Mouse (Mus musculus) Patski (cell line): ENCODE data around the gene Dclk1. TPM values are rescaled to one million over a fixed set of nuclear protein-coding genes. Genes with fewer than 3 reads are reported as not detected.

Source experiments
- ATAC-seq: fragments of 100-300 bp; one replicate; pipeline ENCODE4 v1.8.0; 2021
- CTCF ChIA-PET: fragments of 350-600 bp; sonication (Branson Sonifier 250); formaldehyde crosslinking; loops from one replicate; lab custom pipeline; 2022; ENCODE audit warnings: inconsistent platforms; lab: Charles Lee
- POLR2A ChIA-PET: fragments of 350-600 bp; sonication (Branson Sonifier 250); formaldehyde crosslinking; loops from one replicate; lab custom pipeline; 2022; ENCODE audit warnings: antibody characterized with exemption, inconsistent platforms; lab: Charles Lee
- DNase-seq: peaks from one replicate; pipeline ENCODE4 v3.0.0-alpha.2; 2011; ENCODE audit warnings: low read depth, low spot score
- H3K27me3 ChIP-seq: fragments of 371-371 bp; one replicate; pipeline ENCODE4 v1.5.1; 2021
- CTCF ChIP-seq: fragments of 100-300 bp; IDR thresholded peaks from one replicate; pipeline ENCODE4 v1.5.1; 2021
- in situ Hi-C: fragments of 300-500 bp; cut with MboI; formaldehyde crosslinking; loops from 3 replicates; pipeline ENCODE4 v1.11.1; 2018; ENCODE audit warnings: low pct_unique_long_range_greater_than_20kb, mixed read lengths
- polyA plus RNA-seq: library from polyadenylated mRNA; unstranded; gene quantifications from one replicate; pipeline ENCODE4 v1.2.3, GENCODE M21; 2021

The Dclk1 gene
- polyA plus RNA-seq, 1 experiment from 2014 or later = 16.7 TPM

DNA sequence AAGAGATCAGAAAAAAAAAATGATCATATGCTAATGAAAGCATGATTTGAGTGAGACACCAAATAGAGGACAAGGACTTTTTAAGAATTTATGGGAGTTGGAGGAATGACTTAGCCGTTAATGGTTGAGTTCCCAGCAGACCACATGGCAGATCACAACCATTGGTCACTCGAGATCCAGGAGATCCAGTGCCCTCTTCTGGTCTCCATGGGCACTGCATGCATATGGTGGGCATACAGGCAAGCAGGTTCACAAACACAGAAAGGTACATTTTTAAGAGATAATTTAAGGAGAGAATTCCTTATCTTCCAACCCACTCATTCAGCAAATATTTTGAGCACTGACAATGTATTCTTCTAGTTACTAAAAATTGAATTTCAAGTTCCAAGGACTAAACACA is 207.0 kb downstream of the Dclk1 start:
- POLR2A ChIA-PET = no interaction called here
- no peak for DNase-seq
- peak; percentile 53 for TF ChIP-seq CTCF
- ATAC-seq = no peak
- H3K27me3 ChIP-seq = no peaks in the 10 kb centered on the region
- CTCF ChIA-PET = interaction anchor here (1.0 to 1.3 kb wide), 3 partner anchors 11 kb away, joined by 3 to 4 read pairs (median 4); no protein-coding TSS in a partner anchor
- in situ Hi-C loops = no loop called here

DNA sequence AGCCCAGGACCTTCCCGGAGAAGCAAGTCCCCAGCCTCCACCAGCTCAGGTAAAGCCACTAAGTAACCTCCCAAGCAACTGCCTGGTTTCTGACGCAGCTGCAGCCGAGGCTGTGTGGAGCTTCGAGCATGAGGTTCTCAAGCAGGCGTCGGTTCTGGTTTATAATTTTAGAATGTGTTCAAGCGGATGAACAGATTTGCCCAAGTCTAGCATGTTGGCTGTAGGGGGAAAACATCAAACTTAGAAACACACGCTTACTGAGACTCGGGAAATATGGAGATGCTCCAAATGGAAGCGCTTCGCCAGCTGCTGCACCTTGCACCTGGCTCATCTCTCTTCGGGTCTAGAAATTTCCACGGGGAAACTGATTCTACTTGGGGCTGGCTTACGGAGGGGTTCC is 208.9 kb downstream of the Dclk1 start:
- ChIA-PET POLR2A (no interaction called here), CTCF (interaction anchor here (1.3 to 1.5 kb wide), 2 partner anchors 13 to 15 kb away, joined by 3 to 6 read pairs; no protein-coding TSS in a partner anchor)
- no peak for DNase-seq
- in situ Hi-C loops = no loop called here
- ATAC-seq = no peak
- TF ChIP-seq CTCF = no peak
- no peaks in the 10 kb centered on the region for H3K27me3 ChIP-seq

DNA sequence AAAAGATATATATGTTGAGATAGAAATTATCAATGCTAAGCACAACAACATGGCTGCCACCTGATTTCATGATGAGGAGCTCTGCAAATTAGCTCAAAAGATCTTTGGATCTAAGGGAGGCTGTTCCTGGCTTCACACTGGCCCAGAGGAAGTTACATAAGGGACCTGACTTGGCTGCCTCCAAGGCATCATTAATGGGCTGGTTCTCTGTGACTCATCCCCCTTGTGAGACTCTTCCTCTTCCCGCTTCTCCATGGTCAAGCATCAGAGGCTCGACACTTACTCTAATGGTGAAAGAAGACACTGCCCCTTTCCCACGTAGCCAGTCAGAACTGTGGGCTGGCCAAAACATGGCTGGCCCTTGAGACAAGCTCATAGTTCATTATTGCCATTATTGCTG is 209.7 kb downstream of the Dclk1 start:
- ATAC-seq (peak; percentile 61), DNase-seq (no peak)
- no peaks in the 10 kb centered on the region for H3K27me3 ChIP-seq
- ChIA-PET CTCF (interaction anchor here (0.8 to 2.5 kb wide), 2 partner anchors 13 to 53 kb away, joined by 3 to 9 read pairs; no protein-coding TSS in a partner anchor), POLR2A (interaction anchor here (0.6 to 0.7 kb wide), 2 partner anchors 367 to 1306 kb away, joined by 3 read pairs; no protein-coding TSS in a partner anchor)
- TF ChIP-seq CTCF = no peak
- in situ Hi-C loops = no loop called here

- TF ChIP-seq CTCF = no peak
- H3K27me3 ChIP-seq = no peaks in the 10 kb centered on the region
- ChIA-PET POLR2A (interaction anchor here (0.6 to 0.7 kb wide), 2 partner anchors 63 to 1305 kb away, joined by 3 read pairs; no protein-coding TSS in a partner anchor), CTCF (interaction anchor here (1.5 to 2.5 kb wide), 2 partner anchors 12 to 20 kb away, joined by 4 to 9 read pairs; partner anchors contain the start of gene Gm21954)
- no peak for DNase-seq
- in situ Hi-C loops = no loop called here
- ATAC-seq = no peak
Observed at GRCm38 (mm10) chr3:55452464-55452863, 210.3 kb downstream of the Dclk1 start.

- CTCF ChIA-PET = interaction anchor here (1.1 kb wide), 1 partner anchor 13 kb away, joined by 4 read pairs; no protein-coding TSS in a partner anchor
Observed at GRCm38 (mm10) chr3:55461092-55461491, 218.9 kb downstream of the Dclk1 start.

DNA sequence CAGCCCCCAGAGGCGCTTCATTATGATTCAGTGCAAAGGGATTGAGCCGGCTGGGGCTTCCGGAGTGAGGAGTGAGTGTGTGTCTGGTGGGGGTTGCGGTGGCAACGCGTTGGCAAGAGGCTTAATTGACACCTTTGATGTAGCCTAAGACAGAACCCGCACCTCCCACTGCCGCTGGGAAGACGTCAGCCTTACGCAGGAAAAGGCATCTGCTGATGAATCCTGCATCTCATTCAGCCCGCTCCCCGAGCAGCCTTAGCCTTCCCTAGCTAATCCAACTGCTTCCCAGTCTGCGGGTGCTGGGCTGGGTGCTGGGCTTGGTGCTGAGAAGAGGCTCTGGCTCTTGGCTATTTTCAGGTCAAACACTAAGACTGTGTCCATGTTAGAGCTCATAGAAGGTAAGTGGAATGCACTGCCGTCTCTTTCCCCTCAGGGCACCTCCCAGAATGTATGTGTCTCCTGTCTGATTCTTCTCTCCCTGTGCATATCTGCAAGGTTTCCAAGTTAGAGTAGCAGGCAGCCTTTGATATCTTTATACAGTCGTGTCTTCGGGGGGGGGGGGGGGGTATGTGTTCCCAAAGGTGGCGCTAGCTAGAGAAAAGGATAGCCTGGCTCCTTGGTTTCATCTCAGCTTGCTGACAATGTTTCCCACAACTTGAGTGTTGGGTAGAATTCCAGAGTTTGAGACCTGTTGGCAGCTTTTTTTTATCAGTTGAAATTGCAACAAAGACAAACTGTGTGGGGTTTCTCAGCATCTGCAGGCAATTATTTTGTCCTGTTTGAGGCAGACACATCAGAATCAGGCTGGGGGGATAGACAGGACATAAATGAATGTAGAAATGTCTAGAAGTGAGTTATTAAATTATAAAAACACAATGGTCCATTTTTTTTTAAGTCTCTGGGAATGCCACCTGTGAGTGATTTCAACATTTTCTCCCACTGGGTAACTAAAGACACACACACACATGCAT is 219.8 kb downstream of the Dclk1 start:
- no peak for TF ChIP-seq CTCF
- no peaks in the 10 kb centered on the region for H3K27me3 ChIP-seq
- in situ Hi-C loops = no loop called here
- CTCF ChIA-PET = interaction anchor here (0.8 to 1.2 kb wide), 2 partner anchors 45 to 211 kb away, joined by 3 to 4 read pairs; no protein-coding TSS in a partner anchor
- DNase-seq (peak; percentile 92), ATAC-seq (peak; percentile 93)
- POLR2A ChIA-PET = no interaction called here

More at GRCm38 (mm10) chr3:55461092-55461491, 218.9 kb downstream of the Dclk1 start:
- ATAC-seq (no peak), DNase-seq (no peak)
- no peaks in the 10 kb centered on the region for H3K27me3 ChIP-seq
- in situ Hi-C loops = no loop called here
- TF ChIP-seq CTCF = no peak
- POLR2A ChIA-PET = no interaction called here

- ChIA-PET POLR2A (no interaction called here), CTCF (interaction anchor here (0.9 to 2.9 kb wide), 4 partner anchors 10 to 46 kb away, joined by 3 to 9 read pairs (median 3); no protein-coding TSS in a partner anchor)
- DNase-seq = no peak
- in situ Hi-C loops = no loop called here
- no peaks in the 10 kb centered on the region for H3K27me3 ChIP-seq
- TF ChIP-seq CTCF = no peak
- ATAC-seq = no peak
Observed at GRCm38 (mm10) chr3:55462904-55463668, 220.9 kb downstream of the Dclk1 start.

DNA sequence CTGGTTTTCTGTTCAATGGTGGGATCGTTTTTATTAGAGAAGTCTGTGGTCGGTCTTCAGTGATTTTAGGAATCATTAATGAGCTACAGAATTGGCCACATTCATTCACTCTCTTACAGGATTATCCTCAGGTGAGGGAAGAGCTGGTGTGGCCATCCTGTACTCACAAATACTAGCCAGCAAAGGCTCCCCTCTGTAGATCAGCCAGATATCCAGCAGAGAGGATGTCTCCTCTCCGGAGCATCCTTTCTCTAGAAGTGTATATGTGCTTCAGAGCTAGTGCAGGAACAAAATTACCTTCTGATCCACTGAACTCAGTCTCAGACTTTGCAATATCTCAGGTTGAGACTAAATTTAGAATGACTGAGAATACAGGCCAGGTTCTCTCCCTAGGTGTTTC is 222.1 kb downstream of the Dclk1 start:
- no peak for TF ChIP-seq CTCF
- DNase-seq (no peak), ATAC-seq (no peak)
- in situ Hi-C loops = no loop called here
- POLR2A ChIA-PET = no interaction called here
- H3K27me3 ChIP-seq = no peaks in the 10 kb centered on the region
- CTCF ChIA-PET = interaction anchor here (0.9 to 2.9 kb wide), 7 partner anchors 7 to 90 kb away, joined by 3 to 9 read pairs (median 3); no protein-coding TSS in a partner anchor

DNA sequence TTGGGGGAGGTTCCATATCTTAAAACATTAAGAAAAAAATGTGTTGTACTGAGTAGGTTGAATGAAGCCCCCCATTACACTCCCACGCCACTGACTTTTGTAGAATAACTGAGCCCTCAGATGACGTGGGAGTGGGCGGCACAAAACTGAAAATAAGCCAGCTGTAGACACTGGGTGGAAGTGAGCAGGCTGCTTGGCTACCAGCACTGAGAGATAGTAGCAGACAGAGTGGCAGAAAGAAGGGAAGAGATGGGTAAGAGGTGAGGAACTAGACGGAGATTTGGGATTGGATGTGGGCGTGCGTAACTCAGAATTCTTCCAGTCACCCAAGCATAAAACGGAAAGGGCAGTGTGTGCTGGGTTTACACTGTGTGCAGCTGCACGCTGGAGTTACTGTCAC is 223.6 kb downstream of the Dclk1 start:
- in situ Hi-C loops = loop anchor here (5.0 kb wide), 1 partner anchor 73 kb away; no protein-coding TSS in a partner anchor
- H3K27me3 ChIP-seq = no peaks in the 10 kb centered on the region
- ATAC-seq (peak; percentile 24), DNase-seq (no peak)
- CTCF ChIA-PET = interaction anchor here (0.9 to 2.9 kb wide), 6 partner anchors 11 to 92 kb away, joined by 3 to 9 read pairs (median 4); no protein-coding TSS in a partner anchor
- no peak for TF ChIP-seq CTCF
- POLR2A ChIA-PET = no interaction called here
